Mouse (Mus musculus) MEL (cell line): ENCODE data around the gene Zfp568. TPM values are rescaled to one million over a fixed set of nuclear protein-coding genes. Genes with fewer than 3 reads are reported as not detected.

Experiments used
- DNase-seq: peaks from one replicate; pipeline ENCODE4 v3.0.0; 2011; ENCODE audit warnings: low read depth, low spot score
- H3K27ac ChIP-seq: 2 replicates; pipeline ENCODE4 v1.5.1; 2012; ENCODE audit warnings: low read depth, mild to moderate bottlenecking, control low read depth, low read length, moderate library complexity; ENCODE audit not compliant: control insufficient read depth
- H3K27me3 ChIP-seq, 2 experiments: fragments of 150-350 bp in 1 of 2; sonication (generic) in 1 of 2; 2 replicates each; pipeline ENCODE4 v1.6.1; 2012; ENCODE audit warnings: low read length in 2 of 2, mild to moderate bottlenecking in 2 of 2, improper control_type of control experiment in 1 of 2, moderate library complexity in 1 of 2; ENCODE audit not compliant: insufficient read depth in 2 of 2, control insufficient read depth in 1 of 2
- H3K36me3 ChIP-seq, 2 experiments: 2 replicates each; pipeline ENCODE4 v1.6.1; 2012 to 2014; ENCODE audit warnings: low read length in 2 of 2, improper control_type of control experiment in 1 of 2, inconsistent platforms in 1 of 2, mild to moderate bottlenecking in 1 of 2; ENCODE audit not compliant: insufficient read depth in 2 of 2, control insufficient read depth in 1 of 2
- H3K4me1 ChIP-seq, 2 experiments: fragments of 150-350 bp in 1 of 2; sonication (generic) in 1 of 2; 2 replicates each; pipeline ENCODE4 v1.6.1; 2012; ENCODE audit warnings: low read length in 2 of 2, improper control_type of control experiment in 1 of 2, mild to moderate bottlenecking in 1 of 2; ENCODE audit not compliant: insufficient read depth in 2 of 2, control insufficient read depth in 1 of 2
- H3K4me3 ChIP-seq, 2 experiments: fragments of 150-350 bp in 1 of 2; sonication (generic) in 1 of 2; 2 replicates each; pipeline ENCODE4 v1.5.1; 2012; ENCODE audit warnings: low read depth in 2 of 2, low read length in 2 of 2, mild to moderate bottlenecking in 2 of 2, moderate library complexity in 2 of 2, control low read depth in 1 of 2, improper control_type of control experiment in 1 of 2; ENCODE audit not compliant: control insufficient read depth in 1 of 2, insufficient read depth in 1 of 2
- H3K79me2 ChIP-seq: 2 replicates; pipeline ENCODE4 v1.6.1; 2012; ENCODE audit warnings: mild to moderate bottlenecking, low read length, moderate library complexity; ENCODE audit not compliant: control insufficient read depth, poor library complexity, insufficient read depth
- H3K9ac ChIP-seq: 2 replicates; pipeline ENCODE4 v1.6.1; 2012; ENCODE audit warnings: low read depth, mild to moderate bottlenecking, control low read depth, low read length, moderate library complexity; ENCODE audit not compliant: control insufficient read depth, poor library complexity, severe bottlenecking
- H3K9me3 ChIP-seq: fragments of 150-350 bp; sonication (generic); replicated peaks from 2 replicates; pipeline ENCODE4 v1.6.1; 2012; ENCODE audit warnings: mild to moderate bottlenecking, low read length, improper control_type of control experiment, moderate library complexity; ENCODE audit not compliant: insufficient read depth
- BHLHE40 ChIP-seq: IDR thresholded peaks from 2 replicates; pipeline ENCODE4 v1.6.1; 2012; ENCODE audit warnings: low read depth, mild to moderate bottlenecking, inconsistent platforms, low read length, improper control_type of control experiment, borderline replicate concordance
- CHD1 ChIP-seq: IDR thresholded peaks from 2 replicates; pipeline ENCODE4 v1.6.1; 2012; ENCODE audit warnings: low read depth, mild to moderate bottlenecking, inconsistent platforms, low read length, improper control_type of control experiment
- CHD2 ChIP-seq: IDR thresholded peaks from 2 replicates; pipeline ENCODE4 v1.6.1; 2011; ENCODE audit warnings: low read length, improper control_type of control experiment
- ELF1 ChIP-seq: IDR thresholded peaks from 2 replicates; pipeline ENCODE4 v1.6.1; 2014; ENCODE audit warnings: low read depth, mild to moderate bottlenecking, inconsistent platforms, low read length, improper control_type of control experiment, moderate library complexity
- EP300 ChIP-seq, 2 experiments: IDR thresholded peaks; 2 replicates each; pipeline ENCODE4 v1.6.1; 2011; ENCODE audit warnings: improper control_type of control experiment in 2 of 2, low read length in 2 of 2, low read depth in 1 of 2, mild to moderate bottlenecking in 1 of 2
- ETS1 ChIP-seq: IDR thresholded peaks from 2 replicates; pipeline ENCODE4 v1.6.1; 2012; ENCODE audit warnings: low read depth, mild to moderate bottlenecking, inconsistent platforms, low read length, improper control_type of control experiment, moderate library complexity
- GABPA ChIP-seq: IDR thresholded peaks from 2 replicates; pipeline ENCODE4 v1.6.1; 2012; ENCODE audit warnings: low read depth, mild to moderate bottlenecking, inconsistent platforms, low read length, improper control_type of control experiment, moderate library complexity
- GATA1 ChIP-seq: IDR thresholded peaks from 2 replicates; pipeline ENCODE4 v1.6.1; 2011; ENCODE audit warnings: low read depth, low read length, improper control_type of control experiment
- JUND ChIP-seq: IDR thresholded peaks from 2 replicates; pipeline ENCODE4 v1.6.1; 2011; ENCODE audit warnings: low read depth, mild to moderate bottlenecking, improper control_type of control experiment, low read length
- MAX ChIP-seq: IDR thresholded peaks from 2 replicates; pipeline ENCODE4 v1.6.1; 2011; ENCODE audit warnings: low read length, improper control_type of control experiment
- MAZ ChIP-seq: IDR thresholded peaks from 2 replicates; pipeline ENCODE4 v1.6.1; 2012; ENCODE audit warnings: low read depth, mild to moderate bottlenecking, inconsistent platforms, low read length, improper control_type of control experiment
- MEF2A ChIP-seq: IDR thresholded peaks from 2 replicates; pipeline ENCODE4 v1.6.1; 2014; ENCODE audit warnings: low read depth, mild to moderate bottlenecking, inconsistent platforms, low read length, improper control_type of control experiment; ENCODE audit not compliant: poor library complexity, insufficient replicate concordance, severe bottlenecking; ENCODE audit errors: extremely low read depth
- MXI1 ChIP-seq: IDR thresholded peaks from 2 replicates; pipeline ENCODE4 v1.6.1; 2011; ENCODE audit warnings: mild to moderate bottlenecking, low read depth, low read length, improper control_type of control experiment
- MYB ChIP-seq: IDR thresholded peaks from 2 replicates; pipeline ENCODE4 v1.6.1; 2011; ENCODE audit warnings: mild to moderate bottlenecking, low read depth, low read length, improper control_type of control experiment
- MYC ChIP-seq: IDR thresholded peaks from 2 replicates; pipeline ENCODE4 v1.6.1; 2011; ENCODE audit warnings: low read depth, mild to moderate bottlenecking, low read length, improper control_type of control experiment, moderate library complexity
- NELFE ChIP-seq: IDR thresholded peaks from 2 replicates; pipeline ENCODE4 v1.6.1; 2011; ENCODE audit warnings: low read depth, low read length, improper control_type of control experiment
- POLR2A ChIP-seq, 2 experiments: IDR thresholded peaks; 2 replicates each; pipeline ENCODE4 v1.6.1; 2011 to 2012; ENCODE audit warnings: low read length in 2 of 2, mild to moderate bottlenecking in 2 of 2, control low read depth in 1 of 2, improper control_type of control experiment in 1 of 2, low read depth in 1 of 2, moderate library complexity in 1 of 2; ENCODE audit not compliant: control insufficient read depth in 1 of 2, insufficient read depth in 1 of 2, poor library complexity in 1 of 2
- POLR2AphosphoS2 ChIP-seq: IDR thresholded peaks from 2 replicates; pipeline ENCODE4 v1.6.1; 2011; ENCODE audit warnings: low read length, improper control_type of control experiment
- POLR2AphosphoS5 ChIP-seq: IDR thresholded peaks from 2 replicates; pipeline ENCODE4 v1.6.1; 2012; ENCODE audit warnings: low read depth, borderline replicate concordance, mild to moderate bottlenecking, inconsistent platforms, low read length, moderate library complexity, mixed read lengths
- SIN3A ChIP-seq: IDR thresholded peaks from 2 replicates; pipeline ENCODE4 v1.6.1; 2012; ENCODE audit warnings: low read length, improper control_type of control experiment, inconsistent platforms
- SMC3 ChIP-seq: IDR thresholded peaks from 2 replicates; pipeline ENCODE4 v1.6.1; 2011; ENCODE audit warnings: low read depth, low read length, improper control_type of control experiment
- TAL1 ChIP-seq: IDR thresholded peaks from 2 replicates; pipeline ENCODE4 v1.6.1; 2012; ENCODE audit warnings: mild to moderate bottlenecking, inconsistent platforms, low read length, moderate library complexity, mixed read lengths
- UBTF ChIP-seq: IDR thresholded peaks from 2 replicates; pipeline ENCODE4 v1.6.1; 2012; ENCODE audit warnings: low read depth, mild to moderate bottlenecking, inconsistent platforms, low read length, improper control_type of control experiment, moderate library complexity, borderline replicate concordance; ENCODE audit not compliant: insufficient read depth
- USF2 ChIP-seq, 2 experiments: IDR thresholded peaks; 2 replicates each; pipeline ENCODE4 v1.6.1; 2011 to 2012; ENCODE audit warnings: improper control_type of control experiment in 2 of 2, low read length in 2 of 2, borderline replicate concordance in 1 of 2, inconsistent platforms in 1 of 2, low read depth in 1 of 2, mild to moderate bottlenecking in 1 of 2; ENCODE audit not compliant: insufficient read depth in 1 of 2
- ZC3H11A ChIP-seq: IDR thresholded peaks from 2 replicates; pipeline ENCODE4 v1.6.1; 2012; ENCODE audit warnings: low read depth, mild to moderate bottlenecking, inconsistent platforms, low read length, improper control_type of control experiment
- ZMIZ1 ChIP-seq: IDR thresholded peaks from 2 replicates; pipeline ENCODE4 v1.6.1; 2012; ENCODE audit warnings: low read depth, mild to moderate bottlenecking, inconsistent platforms, low read length, improper control_type of control experiment, moderate library complexity
- ZNF384 ChIP-seq: IDR thresholded peaks from 2 replicates; pipeline ENCODE4 v1.6.1; 2012; ENCODE audit warnings: low read depth, mild to moderate bottlenecking, inconsistent platforms, low read length, improper control_type of control experiment
- polyA plus RNA-seq, 2 experiments: library from polyadenylated mRNA; stranded (reverse) in 1 of 2; unstranded in 1 of 2; fragments of >175 nt in 1 of 2; fragments of >200 nt in 1 of 2; gene quantifications; 2 replicates each; pipeline versions ENCODE4 v1.2.1 to v1.2.4; 2012; ENCODE audit warnings: low replicate concordance in 2 of 2, low read depth in 1 of 2; ENCODE audit not compliant: insufficient read length in 2 of 2, insufficient read depth in 1 of 2, missing spikeins in 1 of 2
- total RNA-seq: library from RNA; depleted of rRNA; stranded (reverse); fragments of 300-350 nt; gene quantifications from 2 replicates; pipeline ENCODE4 v1.2.3, GENCODE M21; 2012

Gene Zfp568
- total and polyA plus RNA-seq, 3 experiments, result 12.5 to 141 (median 15.4) TPM

GRCm38 (mm10) chr7:30009321-30010085, 25.7 kb downstream of the Zfp568 start:
- Histone ChIP-seq H3K4me1 (no peaks in the 10 kb centered on the region), H3K79me2 (no peaks in the 10 kb centered on the region), H3K27me3 (no peaks in the 10 kb centered on the region), H3K4me3 (no peak overlapping the region), H3K27ac (no peak overlapping the region), H3K9me3 (no peaks in the 10 kb centered on the region), H3K36me3 (no peaks in the 10 kb centered on the region; a peak in 1 of 4 replicates), H3K9ac (no peak overlapping the region)
- no peak for TF ChIP-seq POLR2AphosphoS2
- no peak for TF ChIP-seq NELFE
- TF ChIP-seq GABPA, result no peak
- no peak for TF ChIP-seq ZC3H11A
- no peak for TF ChIP-seq TAL1
- TF ChIP-seq MAX, result no peak
- no peak for TF ChIP-seq MEF2A
- no peak for TF ChIP-seq SMC3
- no peak for TF ChIP-seq MAZ
- TF ChIP-seq POLR2A (IDR thresholded peaks at IDR 0.05; ENCODE audit: control insufficient read depth in 1 of 2, insufficient read depth in 1 of 2, low read depth in 1 of 2, low read length in 2 of 2, poor library complexity in 1 of 2), result no peak
- TF ChIP-seq MYC, result no peak
- no peak for TF ChIP-seq MXI1
- TF ChIP-seq MYB, result no peak
- no peak for TF ChIP-seq CHD1
- TF ChIP-seq POLR2AphosphoS5, result no peak
- no peak for TF ChIP-seq CHD2
- no peak for TF ChIP-seq ETS1
- no peak for TF ChIP-seq ZMIZ1
- no peak for DNase-seq

GRCm38 (mm10) chr7:30010551-30011195, 26.9 kb downstream of the Zfp568 start:
- Histone ChIP-seq H3K36me3 (no peaks in the 10 kb centered on the region; a peak in 1 of 4 replicates), H3K4me3 (no peak overlapping the region), H3K27me3 (no peaks in the 10 kb centered on the region), H3K79me2 (no peaks in the 10 kb centered on the region), H3K9ac (no peak overlapping the region), H3K4me1 (no peaks in the 10 kb centered on the region), H3K27ac (no peak overlapping the region), H3K9me3 (no peaks in the 10 kb centered on the region)
- TF ChIP-seq BHLHE40 (no peak), ELF1 (no peak), EP300 (IDR thresholded peaks at IDR 0.05; ENCODE audit: low read depth in 1 of 2, low read length in 2 of 2) (no peak), MYC (no peak), ZC3H11A (no peak), USF2 (IDR thresholded peaks at IDR 0.05; ENCODE audit: borderline replicate concordance in 1 of 2, insufficient read depth in 1 of 2, low read depth in 1 of 2, low read length in 2 of 2) (no peak), MXI1 (no peak), ZNF384 (no peak), JUND (no peak), POLR2AphosphoS5 (no peak), SIN3A (no peak), GABPA (no peak), NELFE (no peak), UBTF (no peak), POLR2AphosphoS2 (no peak), MYB (no peak), TAL1 (no peak), MAZ (no peak), GATA1 (no peak)
- no peak for DNase-seq
